Mouse (Mus musculus): Measurements from ENCODE around the gene Scaf1.

- TF ChIP-seq CTCF (IDR thresholded peaks at IDR 0.05; ENCODE audit: low read depth): no peak
- no peak for TF ChIP-seq EP300 (IDR thresholded peaks at IDR 0.05; ENCODE audit: low read depth)
These were observed 51.2 kb downstream of the Scaf1 start for GRCm38 (mm10) chr7:44964990-44965389.

All from liver, embryonic 14.5 days (tissue).